Mouse (Mus musculus): Measurements from ENCODE around the gene Samd4b.

Gene Samd4b

GRCm38 (mm10) chr7:28495426-28495825 is 102.5 kb downstream of the Samd4b start:
- DNase-seq (ENCODE audit: low spot score in 2 of 2): no peak

GRCm38 (mm10) chr7:28492310-28492709 is 105.6 kb downstream of the Samd4b start:
- DNase-seq (ENCODE audit: low spot score in 2 of 2): no peak

GRCm38 (mm10) chr7:28490903-28491302 is 107.0 kb downstream of the Samd4b start:
- DNase-seq (ENCODE audit: low spot score in 2 of 2): no peak

- DNase-seq (ENCODE audit: low spot score in 2 of 2): no peak
Observed at GRCm38 (mm10) chr7:28490410-28490809, 107.5 kb downstream of the Samd4b start.

- DNase-seq (ENCODE audit: low spot score in 2 of 2): peak in 1 of 2 experiments; percentile 15
Observed at GRCm38 (mm10) chr7:28488030-28488491, 109.9 kb downstream of the Samd4b start.

GRCm38 (mm10) chr7:28484192-28484591 is 113.8 kb downstream of the Samd4b start:
- DNase-seq (ENCODE audit: low spot score in 2 of 2): no peak

- DNase-seq (ENCODE audit: low spot score in 2 of 2): no peak
Observed at GRCm38 (mm10) chr7:28482854-28483253, 115.1 kb downstream of the Samd4b start.

- no peak for DNase-seq (ENCODE audit: low spot score in 2 of 2)
Observed at GRCm38 (mm10) chr7:28478854-28479253, 119.1 kb downstream of the Samd4b start.

GRCm38 (mm10) chr7:28477363-28477762 is 120.6 kb downstream of the Samd4b start:
- no peak for DNase-seq (ENCODE audit: low spot score in 2 of 2)

- no peak for DNase-seq (ENCODE audit: low spot score in 2 of 2)
Observed at GRCm38 (mm10) chr7:28476191-28476590, 121.8 kb downstream of the Samd4b start.

GRCm38 (mm10) chr7:28467213-28467751 is 130.7 kb downstream of the Samd4b start:
- DNase-seq (ENCODE audit: low spot score in 2 of 2): no peak

GRCm38 (mm10) chr7:28466721-28467212 is 131.2 kb downstream of the Samd4b start:
- DNase-seq (ENCODE audit: low spot score in 2 of 2): no peak

GRCm38 (mm10) chr7:28464416-28465212 is 133.3 kb downstream of the Samd4b start:
- peak; percentile 79 to 88 for DNase-seq (ENCODE audit: low spot score in 2 of 2)

- DNase-seq (ENCODE audit: low spot score in 2 of 2): no peak
Observed at GRCm38 (mm10) chr7:28462769-28463168, 135.2 kb downstream of the Samd4b start.

GRCm38 (mm10) chr7:28460361-28460760 is 137.6 kb downstream of the Samd4b start:
- DNase-seq (ENCODE audit: low spot score in 2 of 2): no peak

GRCm38 (mm10) chr7:28452361-28453005 is 145.5 kb downstream of the Samd4b start:
- no peak for DNase-seq (ENCODE audit: low spot score in 2 of 2)

GRCm38 (mm10) chr7:28451531-28452360 is 146.2 kb downstream of the Samd4b start, which contains the start of gene Lrfn1:
Gene Lrfn1, plus strand, starts transcription at chr7:28451980.
- DNase-seq (ENCODE audit: low spot score in 2 of 2): no peak

- no peak for DNase-seq (ENCODE audit: low spot score in 2 of 2)
Observed at GRCm38 (mm10) chr7:28447865-28448820, 149.8 kb downstream of the Samd4b start.

GRCm38 (mm10) chr7:28447101-28447830 is 150.7 kb downstream of the Samd4b start:
- no peak for DNase-seq (ENCODE audit: low spot score in 2 of 2)

GRCm38 (mm10) chr7:28446446-28446845 is 151.5 kb downstream of the Samd4b start:
- peak; percentile 64 to 84 for DNase-seq (ENCODE audit: low spot score in 2 of 2)

Measured in frontal cortex, postnatal 14 days (tissue).